Mouse (Mus musculus) adrenal gland, adult (tissue): ENCODE results near the gene Fbxl20.
A peak's percentile ranks its signal among the peaks of the same experiment; 100 is the strongest.

Experiments used
- DNase-seq, 2 experiments: peaks; one replicate each; pipeline ENCODE4 v3.0.0; 2022 to 2023; ENCODE audit warnings: low spot score in 1 of 2; ENCODE audit not compliant: inconsistent age in 2 of 2

Fbxl20 gene

GRCm38 (mm10) chr11:98149786-98150624 is at the start of gene Fbxl20:
Gene Fbxl20 (minus strand): TSS chr11:98150403.
- DNase-seq = peak; percentile 92 to 96

GRCm38 (mm10) chr11:98192901-98193805 is 43.0 kb upstream of the Fbxl20 start, which contains the start of gene Med1:
Gene Med1 (minus strand): TSS chr11:98193293.
- peak; percentile 93 to 98 for DNase-seq

GRCm38 (mm10) chr11:98190820-98191219 is 40.6 kb upstream of the Fbxl20 start:
- peak; percentile 36 to 71 for DNase-seq

- peak; percentile 35 to 84 for DNase-seq
Measured at GRCm38 (mm10) chr11:98187640-98188395, 37.6 kb upstream of the Fbxl20 start.

DNA sequence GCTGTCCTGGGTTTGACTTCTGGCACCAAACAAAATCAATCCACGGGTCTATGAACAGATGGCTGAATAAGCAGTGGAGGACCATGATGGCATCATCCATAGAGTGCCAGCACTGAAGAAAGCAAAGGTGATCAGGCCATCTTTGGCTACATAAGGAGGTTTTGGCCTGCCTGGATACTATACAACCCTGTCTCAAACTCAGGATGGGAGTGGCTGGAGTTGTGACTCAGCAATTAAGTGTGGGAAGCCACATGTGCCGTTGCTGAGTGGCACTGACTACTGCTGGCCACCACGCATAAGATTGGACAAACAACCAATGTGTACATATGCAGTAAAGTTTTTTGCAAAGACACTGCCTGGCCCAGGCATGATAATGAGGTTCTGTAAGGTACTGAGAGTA is 31.9 kb upstream of the Fbxl20 start:
- DNase-seq = peak in 1 of 2 experiments; percentile 27

- DNase-seq = no peak
Measured at GRCm38 (mm10) chr11:98168400-98168799, 18.2 kb upstream of the Fbxl20 start.

DNA sequence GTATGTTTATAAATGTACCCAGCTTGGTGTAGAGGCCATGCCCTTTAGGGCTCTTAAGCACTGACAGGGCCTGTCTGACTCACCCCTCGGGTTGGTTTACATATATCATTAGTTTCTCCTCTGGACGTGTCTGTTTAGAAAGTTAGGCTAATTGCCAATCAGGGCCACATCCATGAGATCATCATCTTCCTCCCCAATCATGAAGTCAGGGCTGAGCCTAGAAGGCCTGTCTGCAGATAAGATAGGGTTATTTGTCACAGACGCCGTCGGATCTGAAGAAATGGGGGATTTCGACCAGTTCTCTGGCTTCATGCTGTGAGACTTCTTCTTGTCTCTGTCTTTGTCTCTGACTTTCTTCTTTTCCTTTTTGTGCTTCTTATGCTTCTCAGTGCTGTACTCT is 4.9 kb upstream of the Fbxl20 start:
- DNase-seq = peak in 1 of 2 experiments; percentile 47

DNA sequence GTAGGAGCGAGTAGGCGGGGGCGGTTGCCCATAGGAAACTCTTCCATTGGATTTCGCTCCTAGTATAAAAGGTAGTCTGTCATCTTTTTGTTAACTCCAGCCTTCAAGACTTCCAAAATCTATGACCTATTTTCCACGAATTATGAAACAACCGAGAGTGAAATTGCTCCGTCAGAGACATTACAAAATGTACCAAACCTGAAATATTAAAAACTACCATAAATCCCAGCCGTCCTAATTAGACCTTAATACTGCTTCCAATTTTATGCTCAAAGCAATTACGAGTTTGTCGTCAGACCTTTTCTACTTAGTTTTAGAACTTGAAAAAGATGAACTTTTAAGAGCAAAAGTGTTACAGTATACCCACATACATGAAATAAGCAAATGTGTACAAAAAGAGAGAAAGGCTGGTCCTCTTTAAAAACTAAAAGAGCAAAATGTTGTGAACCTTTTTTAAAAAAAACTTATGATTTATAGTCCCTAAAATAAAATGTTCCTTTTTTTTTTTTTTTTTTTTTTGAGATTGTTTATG is 488 bp upstream of the Fbxl20 start:
- no peak for DNase-seq

- peak; percentile 93 to 98 for DNase-seq
Measured at GRCm38 (mm10) chr11:98149304-98149750, 876 bp downstream of the Fbxl20 start.

DNA sequence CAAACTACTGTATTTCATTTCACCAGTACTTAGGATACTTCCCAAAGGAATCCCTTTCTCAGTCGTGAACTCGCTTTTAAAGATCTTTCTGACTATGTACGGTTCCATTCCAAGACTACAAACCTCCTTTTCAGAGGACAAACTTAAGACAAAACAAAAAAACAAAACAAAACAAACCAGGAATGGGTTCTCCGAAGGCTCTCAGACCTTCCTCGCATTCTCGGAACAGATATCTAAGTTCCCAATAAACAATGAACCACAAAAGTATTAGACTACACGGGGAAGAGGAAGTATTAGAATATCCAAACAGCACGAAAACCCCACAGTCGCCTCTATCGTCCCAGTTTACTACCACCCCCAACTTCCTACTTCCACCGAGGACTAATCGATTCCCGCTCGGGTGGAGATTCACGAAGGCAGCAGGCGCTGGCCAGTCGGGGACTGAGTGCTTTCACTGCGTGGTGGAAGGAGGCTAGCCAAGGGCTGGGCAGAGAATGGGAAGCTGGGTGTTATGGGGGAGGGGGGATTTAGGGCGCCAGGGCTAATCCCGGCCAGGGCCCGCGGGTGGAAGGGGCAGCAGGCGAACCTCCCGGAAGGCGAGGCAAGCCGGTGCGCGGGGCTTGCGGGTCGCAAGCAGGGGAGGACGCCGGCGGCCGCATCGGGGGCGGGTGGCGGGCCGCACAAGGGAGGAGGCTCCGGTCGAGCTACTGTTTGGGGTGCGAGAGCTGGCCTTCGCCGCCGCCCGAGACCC is 1.5 kb downstream of the Fbxl20 start:
- DNase-seq = peak in 1 of 2 experiments; percentile 32

GRCm38 (mm10) chr11:98145856-98146255 is 4.3 kb downstream of the Fbxl20 start:
- DNase-seq = peak in 1 of 2 experiments; percentile 16

GRCm38 (mm10) chr11:98142545-98142944 is 7.7 kb downstream of the Fbxl20 start:
- no peak for DNase-seq

DNA sequence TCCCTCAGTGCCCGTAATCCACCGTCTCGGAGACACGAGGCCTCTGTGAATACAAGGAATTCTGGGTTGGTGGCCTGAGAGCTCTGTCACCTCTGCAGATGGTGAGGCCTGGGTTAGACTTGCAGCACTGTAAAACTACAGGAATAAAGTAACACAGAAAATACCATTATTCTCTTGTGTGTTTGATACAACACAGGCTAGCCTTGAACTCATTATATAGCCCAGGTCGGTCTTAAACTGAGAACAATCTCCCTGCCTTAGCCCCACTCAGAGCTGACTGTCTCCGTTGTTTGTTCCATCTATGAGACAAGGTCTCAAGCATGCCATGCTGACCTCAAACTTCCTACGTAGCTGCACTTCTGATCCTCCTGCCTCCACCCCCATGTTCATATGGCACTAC is 11.3 kb downstream of the Fbxl20 start:
- DNase-seq = no peak

DNA sequence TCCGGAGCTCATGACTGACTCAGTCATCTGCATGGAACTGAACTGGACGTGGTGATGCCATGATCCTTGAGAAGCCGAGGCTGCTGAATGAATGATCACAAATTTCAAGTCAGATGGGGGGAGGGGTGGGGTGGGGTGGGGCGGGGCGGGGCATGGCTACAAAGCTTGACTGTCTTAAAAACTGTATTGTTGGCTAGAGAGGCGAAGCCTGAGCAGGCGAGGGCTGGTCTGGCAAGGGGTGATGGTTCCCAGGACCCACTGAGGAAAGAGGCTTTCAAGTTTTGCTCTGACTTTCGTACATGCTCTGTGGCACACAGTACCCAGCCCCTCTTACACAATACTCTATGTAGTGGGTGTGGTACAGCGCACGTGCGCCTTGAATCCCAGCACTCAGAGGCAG is 12.4 kb downstream of the Fbxl20 start:
- no peak for DNase-seq

GRCm38 (mm10) chr11:98134951-98135350 is 15.3 kb downstream of the Fbxl20 start:
- DNase-seq = peak; percentile 33 to 75

DNA sequence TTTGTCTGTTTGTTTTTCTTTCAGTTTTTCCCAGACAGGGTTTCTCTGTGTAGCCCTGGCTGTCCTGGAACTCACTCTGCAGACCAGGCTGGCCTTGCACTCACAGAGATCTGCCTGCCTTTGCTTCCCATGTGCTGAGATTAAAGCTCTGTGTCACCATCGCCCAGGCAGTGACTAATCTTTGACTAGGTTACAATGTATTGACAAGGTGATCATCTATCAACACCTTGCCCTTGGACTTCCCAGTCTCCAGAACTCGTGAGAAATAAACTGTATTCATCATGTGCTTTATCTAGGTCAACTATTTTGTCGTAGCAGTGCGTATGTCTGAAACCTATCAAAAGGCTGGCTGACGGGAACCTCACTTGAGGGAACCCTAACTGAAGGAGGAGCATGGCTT is 26.8 kb downstream of the Fbxl20 start:
- DNase-seq = peak in 1 of 2 experiments; percentile 54

- no peak for DNase-seq
Measured at GRCm38 (mm10) chr11:98114363-98114762, 35.8 kb downstream of the Fbxl20 start.

DNA sequence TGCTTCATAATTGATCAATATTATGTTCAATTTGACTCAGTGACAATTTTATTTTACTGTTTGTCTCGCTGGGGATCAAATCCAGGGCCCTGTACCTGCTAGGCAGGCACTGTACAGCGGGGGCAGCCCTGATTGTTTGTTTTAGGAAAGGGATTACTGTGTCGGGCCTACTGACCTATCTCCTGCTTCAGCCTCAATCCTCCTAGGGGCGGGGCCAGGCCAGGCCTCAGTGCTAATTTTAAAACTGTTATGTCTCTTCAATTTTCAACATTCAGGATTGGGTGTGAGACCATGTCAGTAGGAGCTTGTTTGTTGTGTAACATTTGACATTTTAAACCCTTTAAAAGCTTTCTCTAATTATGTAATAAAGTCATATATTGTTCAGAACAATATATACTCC is 36.7 kb downstream of the Fbxl20 start:
- no peak for DNase-seq

DNA sequence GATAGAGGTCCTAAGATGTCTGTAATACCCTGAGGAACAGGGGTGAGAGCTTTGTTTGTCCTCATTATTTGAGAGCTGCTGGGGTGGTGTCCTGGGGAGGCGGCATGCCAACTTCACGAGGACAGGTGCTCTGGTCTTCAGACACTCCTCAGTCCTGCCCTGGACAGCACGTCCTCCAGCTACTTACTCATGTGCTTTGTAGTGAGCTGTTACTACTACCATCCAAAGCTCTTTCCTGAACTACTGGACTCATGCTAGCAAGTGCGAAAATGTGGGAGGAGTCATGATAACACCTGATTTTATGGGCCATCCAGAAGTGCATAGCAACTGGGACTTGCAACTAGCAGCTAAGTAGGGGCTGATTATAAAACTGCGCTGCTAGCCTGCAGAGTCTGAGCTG is 40.5 kb downstream of the Fbxl20 start:
- DNase-seq = no peak

- no peak for DNase-seq
Measured at GRCm38 (mm10) chr11:98101332-98101731, 48.9 kb downstream of the Fbxl20 start.
